Mouse (Mus musculus) heart, embryonic 15.5 days (tissue): Measurements from ENCODE around the gene Nfia. TPM values are rescaled to one million over a fixed set of nuclear protein-coding genes. Genes with fewer than 3 reads are reported as not detected.

ENCODE experiments used
- ATAC-seq: fragments of 200-750 bp; cut with Nextera tagmentation; replicated peaks from 2 replicates; pipeline ENCODE4 v1.8.0; 2017; ENCODE audit warnings: low read depth, moderate TSS enrichment; ENCODE audit not compliant: insufficient number of reproducible peaks, insufficient read depth, low FRiP score
- H3K27ac ChIP-seq: fragments of 300-500 bp; sonication (generic); 2 replicates; pipeline ENCODE4 v1.5.1; 2015; ENCODE audit warnings: mild to moderate bottlenecking, inconsistent platforms
- H3K27me3 ChIP-seq: fragments of 300-500 bp; sonication (generic); 2 replicates; pipeline ENCODE4 v1.6.1; 2015; ENCODE audit warnings: inconsistent platforms
- H3K36me3 ChIP-seq: fragments of 300-500 bp; sonication (generic); 2 replicates; pipeline ENCODE4 v1.6.1; 2015; ENCODE audit warnings: mild to moderate bottlenecking, inconsistent platforms
- H3K4me1 ChIP-seq: fragments of 300-500 bp; sonication (generic); replicated peaks from 2 replicates; pipeline ENCODE4 v1.6.1; 2015; ENCODE audit warnings: inconsistent platforms
- H3K4me2 ChIP-seq: fragments of 300-500 bp; sonication (generic); 2 replicates; pipeline ENCODE4 v1.6.1; 2015; ENCODE audit warnings: inconsistent platforms, mild to moderate bottlenecking, moderate library complexity
- H3K4me3 ChIP-seq: fragments of 300-500 bp; sonication (generic); 2 replicates; pipeline ENCODE4 v1.5.1; 2015; ENCODE audit warnings: mild to moderate bottlenecking, inconsistent platforms
- H3K9ac ChIP-seq: fragments of 300-500 bp; sonication (generic); 2 replicates; pipeline ENCODE4 v1.6.1; 2015; ENCODE audit warnings: mild to moderate bottlenecking, inconsistent platforms
- H3K9me3 ChIP-seq: fragments of 300-500 bp; sonication (generic); replicated peaks from 2 replicates; pipeline ENCODE4 v1.6.1; 2016; ENCODE audit warnings: inconsistent platforms
- WGBS: fragments of 180-500 bp; shearing (Covaris S2); methylation state at CpG from one replicate; pipeline ENCODE4 v1.1.7; 2015; ENCODE audit warnings: mixed read lengths; 5-methylcytosine and 5-hydroxymethylcytosine counted together
- polyA plus RNA-seq: library from polyadenylated mRNA; unstranded; fragments of >200 nt; fragmentation: Nextera tagmentation; extraction: Ambion mirVana; gene quantifications from 2 replicates; pipeline ENCODE4 v1.2.1, GENCODE M21; 2015

Nfia gene
- polyA plus RNA-seq, 1 experiment from 2014 or later, result 47.9 TPM

- Histone ChIP-seq H3K27ac (no peak overlapping the region), H3K9me3 (no peaks in the 10 kb centered on the region), H3K36me3 (peaks cover 19% of the 10 kb centered on the region; the same call in 1 of the 2 replicates), H3K4me2 (no peak overlapping the region), H3K4me1 (no peaks in the 10 kb centered on the region), H3K4me3 (no peak overlapping the region), H3K27me3 (no peaks in the 10 kb centered on the region), H3K9ac (no peak overlapping the region)
- ATAC-seq, result no peak
- WGBS, result 86% methylated on average over 6 of the region's 6 CpGs
These were observed 250.8 kb downstream of the Nfia start for GRCm38 (mm10) chr4:98023245-98023792.

- Histone ChIP-seq H3K9ac (no peak overlapping the region), H3K4me3 (no peak overlapping the region), H3K4me1 (no peaks in the 10 kb centered on the region), H3K27ac (no peak overlapping the region), H3K9me3 (no peaks in the 10 kb centered on the region), H3K4me2 (no peak overlapping the region), H3K27me3 (no peaks in the 10 kb centered on the region), H3K36me3 (peaks cover 4% of the 10 kb centered on the region; the same call in 1 of the 2 replicates)
- ATAC-seq, result no peak
- 88% methylated on average over 4 of the region's 4 CpGs for WGBS
These were observed 254.9 kb downstream of the Nfia start for GRCm38 (mm10) chr4:98027412-98027811.

GRCm38 (mm10) chr4:98031871-98032270, 259.3 kb downstream of the Nfia start:
- Histone ChIP-seq H3K4me3 (no peak overlapping the region), H3K4me1 (no peaks in the 10 kb centered on the region), H3K9me3 (no peaks in the 10 kb centered on the region), H3K27ac (no peak overlapping the region), H3K36me3 (no peaks in the 10 kb centered on the region), H3K4me2 (no peak overlapping the region), H3K27me3 (no peaks in the 10 kb centered on the region), H3K9ac (no peak overlapping the region)
- no peak for ATAC-seq
- 63% methylated on average over 3 of the region's 3 CpGs for WGBS

GRCm38 (mm10) chr4:98032332-98032731, 259.8 kb downstream of the Nfia start:
- H3K27ac ChIP-seq, result no peak overlapping the region
- H3K4me2 ChIP-seq, result no peak overlapping the region
- no peaks in the 10 kb centered on the region for H3K4me1 ChIP-seq
- H3K36me3 ChIP-seq, result no peaks in the 10 kb centered on the region
- H3K4me3 ChIP-seq, result no peak overlapping the region
- H3K9ac ChIP-seq, result no peak overlapping the region
- WGBS, result 68% methylated on average over 5 of the region's 5 CpGs
- no peak for ATAC-seq
- no peaks in the 10 kb centered on the region for H3K9me3 ChIP-seq
- H3K27me3 ChIP-seq, result no peaks in the 10 kb centered on the region

- 77% methylated on average over 5 of the region's 5 CpGs for WGBS
- Histone ChIP-seq H3K36me3 (no peaks in the 10 kb centered on the region), H3K27me3 (no peaks in the 10 kb centered on the region), H3K9me3 (no peaks in the 10 kb centered on the region), H3K27ac (no peak overlapping the region), H3K4me1 (peaks cover 3% of the 10 kb centered on the region; the same call in 1 of the 2 replicates), H3K4me3 (no peak overlapping the region), H3K4me2 (no peak overlapping the region), H3K9ac (no peak overlapping the region)
- ATAC-seq, result no peak
These were observed 266.6 kb downstream of the Nfia start for GRCm38 (mm10) chr4:98039095-98039494.

- ATAC-seq, result no peak
- WGBS, result 72% methylated on average over 7 of the region's 7 CpGs
These were observed 267.6 kb downstream of the Nfia start for GRCm38 (mm10) chr4:98040179-98040578.

GRCm38 (mm10) chr4:98044611-98045010, 272.1 kb downstream of the Nfia start:
- Histone ChIP-seq H3K9me3 (no peaks in the 10 kb centered on the region), H3K4me3 (no peak overlapping the region), H3K4me2 (no peak overlapping the region), H3K9ac (no peak overlapping the region), H3K27ac (no peak overlapping the region), H3K27me3 (no peaks in the 10 kb centered on the region), H3K36me3 (no peaks in the 10 kb centered on the region), H3K4me1 (peaks cover 4% of the 10 kb centered on the region; the same call in 1 of the 2 replicates)
- ATAC-seq, result no peak
- 86% methylated on average over 8 of the region's 8 CpGs for WGBS

More at GRCm38 (mm10) chr4:98040179-98040578, 267.6 kb downstream of the Nfia start:
- no peaks in the 10 kb centered on the region for H3K36me3 ChIP-seq
- no peak overlapping the region for H3K4me2 ChIP-seq
- no peak overlapping the region for H3K27ac ChIP-seq
- H3K4me3 ChIP-seq, result no peak overlapping the region
- peaks cover 3% of the 10 kb centered on the region; the same call in 1 of the 2 replicates for H3K4me1 ChIP-seq
- H3K9me3 ChIP-seq, result no peaks in the 10 kb centered on the region
- no peaks in the 10 kb centered on the region for H3K27me3 ChIP-seq
- no peak overlapping the region for H3K9ac ChIP-seq

- H3K9me3 ChIP-seq, result no peaks in the 10 kb centered on the region
- ATAC-seq, result no peak
- H3K36me3 ChIP-seq, result no peaks in the 10 kb centered on the region
- H3K4me2 ChIP-seq, result no peak overlapping the region
- no peak overlapping the region for H3K4me3 ChIP-seq
- H3K9ac ChIP-seq, result no peak overlapping the region
- H3K27ac ChIP-seq, result no peak overlapping the region
- no peaks in the 10 kb centered on the region for H3K27me3 ChIP-seq
- H3K4me1 ChIP-seq, result peaks cover 2% of the 10 kb centered on the region; the same call in 1 of the 2 replicates
These were observed 274.8 kb downstream of the Nfia start for GRCm38 (mm10) chr4:98047369-98047768.

- no peak for ATAC-seq
- Histone ChIP-seq H3K36me3 (no peaks in the 10 kb centered on the region), H3K4me2 (no peak overlapping the region), H3K27ac (0 out of 2 replicates have a peak overlapping the region, but pooled peaks have one; percentile 0), H3K27me3 (no peaks in the 10 kb centered on the region), H3K4me1 (peaks cover 2% of the 10 kb centered on the region; the same call in 1 of the 2 replicates), H3K9ac (no peak overlapping the region), H3K4me3 (no peak overlapping the region), H3K9me3 (no peaks in the 10 kb centered on the region)
- 60% methylated on average over 7 of the region's 7 CpGs for WGBS
These were observed 277.1 kb downstream of the Nfia start for GRCm38 (mm10) chr4:98049584-98049983.

- ATAC-seq, result no peak
- Histone ChIP-seq H3K9me3 (no peaks in the 10 kb centered on the region), H3K4me1 (peaks cover 3% of the 10 kb centered on the region; the same call in 1 of the 2 replicates), H3K4me3 (no peak overlapping the region), H3K4me2 (no peak overlapping the region), H3K27me3 (no peaks in the 10 kb centered on the region), H3K27ac (no peak overlapping the region), H3K9ac (no peak overlapping the region), H3K36me3 (no peaks in the 10 kb centered on the region)
- WGBS, result 85% methylated on average over 8 of the region's 8 CpGs
These were observed 277.6 kb downstream of the Nfia start for GRCm38 (mm10) chr4:98050003-98050620.

- H3K9ac ChIP-seq, result no peak overlapping the region
- ATAC-seq, result no peak
- H3K27ac ChIP-seq, result no peak overlapping the region
- whole genome bisulfite sequencing, result 76% methylated on average over 10 of the region's 10 CpGs
- peaks cover 4% of the 10 kb centered on the region; the same call in 1 of the 2 replicates for H3K4me1 ChIP-seq
- no peaks in the 10 kb centered on the region for H3K27me3 ChIP-seq
- no peaks in the 10 kb centered on the region for H3K9me3 ChIP-seq
- no peak overlapping the region for H3K4me3 ChIP-seq
- no peak overlapping the region for H3K4me2 ChIP-seq
- no peaks in the 10 kb centered on the region for H3K36me3 ChIP-seq
These were observed 278.2 kb downstream of the Nfia start for GRCm38 (mm10) chr4:98050781-98051180.

- no peaks in the 10 kb centered on the region for H3K27me3 ChIP-seq
- H3K27ac ChIP-seq, result no peak overlapping the region
- no peak overlapping the region for H3K9ac ChIP-seq
- no peak overlapping the region for H3K4me2 ChIP-seq
- H3K4me1 ChIP-seq, result peaks cover 4% of the 10 kb centered on the region; the same call in 1 of the 2 replicates
- H3K9me3 ChIP-seq, result no peaks in the 10 kb centered on the region
- WGBS, result 72% methylated on average over 3 of the region's 3 CpGs
- H3K36me3 ChIP-seq, result no peaks in the 10 kb centered on the region
- ATAC-seq, result no peak
- H3K4me3 ChIP-seq, result no peak overlapping the region
These were observed 278.8 kb downstream of the Nfia start for GRCm38 (mm10) chr4:98051326-98051725.
